In genomic region chr17:17845187-17846027, GRCm38 (mm10) we compare ENCODE assay signal across 1 mouse cellular context.
TF ChIP-seq lines count a peak whose summit lies in the region.

No protein-coding gene starts in this region.

TF ChIP-seq in CH12.LX, 34 proteins besides CTCF, POLR2A, EP300 and RAD21 (continued from another document):
- TF ChIP-seq MYC (IDR thresholded peaks at IDR 0.05; ENCODE audit: low read depth, low read length) (peak; percentile 53; the same call in 1 of the 2 replicates), CHD1 (IDR thresholded peaks at IDR 0.05; ENCODE audit: low read depth, low read length) (peak; percentile 95), MEF2A (IDR thresholded peaks at IDR 0.05; ENCODE audit: borderline replicate concordance, low read depth, low read length) (no peak), ZNF384 (IDR thresholded peaks at IDR 0.05; ENCODE audit: low read depth, low read length) (no peak), UBTF (IDR thresholded peaks at IDR 0.05; ENCODE audit: low read depth, low read length) (no peak)
